Mouse (Mus musculus): ENCODE data around the gene Tollip.
A peak's percentile ranks its signal among the peaks of the same experiment; 100 is the strongest.

The Tollip gene

DNA sequence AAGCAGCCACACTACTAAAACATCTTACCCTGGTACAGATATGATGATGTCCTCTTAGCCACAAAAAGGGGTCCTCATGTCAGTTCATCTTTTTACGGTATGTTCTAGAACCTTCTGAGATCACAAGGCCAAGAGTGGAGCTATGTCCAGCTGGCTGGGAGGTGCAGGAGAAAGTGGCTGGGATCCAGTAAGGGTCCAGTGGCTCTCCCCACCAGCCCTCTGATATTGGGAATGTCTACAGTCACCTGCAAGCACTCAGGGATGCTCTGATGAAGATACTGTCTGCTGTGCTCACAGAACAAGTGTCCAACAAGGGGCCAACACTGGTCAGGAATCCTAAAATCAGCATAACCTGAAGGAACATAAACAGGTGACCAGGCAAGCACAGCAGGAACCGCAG is at the start of gene Tollip:
Gene Tollip (minus strand): TSS at position 101 of the 400 bp plus-strand sequence.
- DNase-seq (ENCODE audit: low spot score) = no peak

DNA sequence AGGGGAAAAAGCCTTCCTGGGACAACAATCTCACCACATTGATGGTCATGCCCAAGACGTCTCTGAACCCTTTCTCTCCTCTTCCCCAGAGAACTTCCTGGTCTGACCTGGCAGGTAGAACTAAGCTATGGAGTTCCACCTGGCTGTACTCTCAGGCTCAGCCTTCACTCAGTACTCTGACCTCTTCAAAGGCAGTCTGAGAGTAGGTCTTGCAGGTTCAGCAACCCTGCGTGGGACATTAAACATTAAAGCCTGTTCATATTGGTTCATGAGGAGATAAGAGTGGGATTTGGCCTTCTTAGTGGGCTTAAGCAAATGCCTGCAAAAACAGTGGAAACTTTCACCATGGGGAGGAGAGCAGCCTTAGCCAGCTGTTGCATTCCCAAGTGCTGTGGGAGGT is 48.0 kb upstream of the Tollip start:
- DNase-seq (ENCODE audit: low spot score) = no peak

DNA sequence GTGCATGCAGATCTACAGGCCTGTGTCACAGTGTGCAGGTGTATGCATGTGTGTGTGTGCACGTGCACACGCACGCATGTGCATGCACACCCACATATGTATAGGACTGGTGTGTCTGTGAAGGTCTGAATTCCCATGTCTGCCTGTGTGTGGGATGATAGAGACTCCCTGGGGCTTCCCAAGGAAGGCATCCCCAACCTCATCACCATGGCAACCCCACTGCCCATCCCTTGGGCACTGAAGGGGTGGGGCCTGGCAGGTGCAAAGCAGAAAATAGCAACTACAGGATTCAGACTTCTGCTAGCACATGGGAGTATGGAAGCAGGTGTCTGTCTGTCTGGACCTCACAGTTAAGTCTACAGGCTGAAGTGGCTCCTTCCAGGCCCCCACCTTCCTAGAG is 44.2 kb upstream of the Tollip start:
- DNase-seq (ENCODE audit: low spot score) = no peak

DNA sequence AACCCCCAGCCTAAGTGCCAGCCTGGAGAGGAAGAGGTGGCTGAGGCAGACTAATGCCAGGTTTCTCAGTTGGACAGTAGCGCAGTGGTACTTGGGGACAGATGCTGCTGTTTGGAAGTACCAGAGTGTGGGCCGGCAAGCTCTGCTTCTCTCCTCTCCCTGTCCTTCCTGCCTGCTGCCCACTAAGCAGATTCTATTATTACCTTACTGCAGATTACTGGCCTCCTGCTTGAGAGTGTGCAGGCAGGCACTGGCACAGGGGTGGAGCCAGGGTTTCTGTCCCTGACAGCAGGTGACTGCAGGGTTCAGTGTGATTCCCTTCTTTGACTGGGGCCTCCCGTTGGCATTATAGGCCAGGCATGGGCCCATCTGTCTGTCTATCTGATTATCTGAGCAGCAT is 43.2 kb upstream of the Tollip start:
- DNase-seq (ENCODE audit: low spot score) = no peak

DNA sequence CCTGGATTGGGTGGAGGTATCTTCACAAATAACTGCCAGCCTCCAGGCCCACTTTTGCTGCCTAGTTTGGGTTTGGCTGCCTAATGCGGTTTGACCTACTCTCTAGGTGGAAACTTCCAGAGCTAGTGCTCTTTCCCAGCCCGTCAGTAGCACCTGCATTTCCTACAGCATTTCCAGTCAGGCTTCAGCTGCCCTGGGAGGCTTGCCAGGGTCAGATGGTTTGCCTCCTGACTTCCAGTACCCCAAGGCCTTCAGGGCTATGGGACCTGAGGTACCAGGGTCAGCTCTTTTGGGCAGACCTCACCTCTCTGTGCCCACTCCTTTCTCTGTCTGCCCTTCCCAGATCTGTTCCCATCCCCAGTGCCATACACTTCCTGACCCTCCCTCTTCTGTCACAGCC is 42.6 kb upstream of the Tollip start:
- DNase-seq (ENCODE audit: low spot score) = no peak

DNA sequence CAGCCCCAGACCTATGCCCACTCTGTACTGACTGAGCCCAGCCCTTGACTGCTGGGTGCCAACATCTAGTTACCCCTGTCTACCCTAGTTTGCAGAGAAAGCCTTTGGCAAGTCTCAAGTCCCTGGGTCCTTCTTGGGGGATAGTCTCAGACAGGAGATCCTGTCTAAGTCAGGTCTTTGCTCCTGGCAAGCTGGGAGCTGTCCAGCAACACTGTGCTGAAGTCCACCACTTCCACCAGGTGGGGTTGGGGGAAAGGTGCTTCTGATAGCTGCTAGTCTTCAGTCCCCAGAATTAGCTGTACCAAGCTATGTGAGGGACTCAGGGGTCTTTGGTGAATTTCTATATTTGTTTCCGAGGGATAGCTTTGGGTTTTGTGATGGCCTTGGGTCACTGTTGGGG is 40.8 kb upstream of the Tollip start:
- DNase-seq (ENCODE audit: low spot score) = no peak

DNA sequence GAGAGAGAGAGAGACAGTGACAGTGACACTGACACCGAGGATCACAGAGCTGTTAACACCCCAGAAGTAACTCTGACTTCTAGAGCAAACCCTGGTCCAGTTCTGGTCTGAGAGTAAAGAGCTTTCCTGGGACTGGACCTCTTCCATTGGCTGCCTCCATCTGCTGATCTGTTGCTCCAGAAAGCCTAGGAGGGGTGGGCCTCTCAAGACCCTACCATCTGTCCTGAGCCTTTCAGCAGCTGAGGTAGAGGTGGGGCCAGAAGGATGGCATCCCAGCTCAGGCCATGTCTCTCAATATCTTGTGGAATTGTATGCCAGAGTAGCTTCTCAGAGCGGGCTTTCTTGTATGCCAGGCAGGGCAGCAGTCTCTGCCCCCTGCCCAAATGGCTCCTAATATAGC is 39.9 kb upstream of the Tollip start:
- DNase-seq (ENCODE audit: low spot score) = no peak

DNA sequence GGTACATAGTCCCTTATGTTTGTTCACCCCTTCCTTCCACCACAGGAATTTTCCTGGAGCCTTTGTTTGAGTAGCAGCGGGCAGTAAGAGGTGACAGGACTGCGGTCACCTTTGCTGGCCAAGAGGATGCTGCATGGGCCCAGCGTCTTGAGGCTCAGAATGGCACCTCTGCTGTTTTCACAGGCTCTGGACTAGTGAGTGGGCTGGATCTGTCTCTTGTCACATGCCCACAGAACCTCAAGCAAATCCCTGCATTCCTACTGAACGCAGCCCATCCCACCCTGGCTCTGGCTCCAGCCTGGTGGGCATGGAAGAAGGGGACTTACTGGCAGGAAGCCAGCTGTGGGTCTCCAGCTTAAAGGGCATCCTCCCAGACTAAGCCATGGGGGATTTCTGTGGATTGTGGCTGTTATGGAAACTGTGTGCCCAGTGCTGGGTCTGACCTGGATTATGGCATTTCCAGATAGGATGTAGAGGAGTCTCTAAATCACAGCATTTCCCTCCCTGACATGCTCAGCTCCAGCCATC is 39.3 kb upstream of the Tollip start:
- DNase-seq (ENCODE audit: low spot score) = no peak

DNA sequence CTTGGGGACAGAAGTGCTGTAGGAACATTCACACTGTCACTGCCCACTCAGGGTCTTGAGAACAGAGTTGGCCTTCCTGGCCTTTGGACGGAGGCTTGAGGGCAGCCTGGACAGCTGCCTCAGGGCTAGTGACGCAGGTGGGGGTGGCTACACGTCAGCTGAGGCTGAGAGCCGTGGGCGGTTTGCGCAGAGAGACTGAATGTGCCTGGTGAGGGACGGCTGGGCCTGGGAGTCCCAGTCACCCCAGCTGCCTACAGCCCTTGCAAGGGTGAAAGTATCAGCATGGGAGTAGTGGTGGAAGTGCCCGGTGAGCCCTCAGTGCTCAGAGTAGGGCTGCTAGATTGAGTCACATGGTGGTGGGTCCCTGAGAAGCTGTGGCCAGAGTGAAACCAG is 37.9 kb upstream of the Tollip start:
- DNase-seq (ENCODE audit: low spot score) = no peak

DNA sequence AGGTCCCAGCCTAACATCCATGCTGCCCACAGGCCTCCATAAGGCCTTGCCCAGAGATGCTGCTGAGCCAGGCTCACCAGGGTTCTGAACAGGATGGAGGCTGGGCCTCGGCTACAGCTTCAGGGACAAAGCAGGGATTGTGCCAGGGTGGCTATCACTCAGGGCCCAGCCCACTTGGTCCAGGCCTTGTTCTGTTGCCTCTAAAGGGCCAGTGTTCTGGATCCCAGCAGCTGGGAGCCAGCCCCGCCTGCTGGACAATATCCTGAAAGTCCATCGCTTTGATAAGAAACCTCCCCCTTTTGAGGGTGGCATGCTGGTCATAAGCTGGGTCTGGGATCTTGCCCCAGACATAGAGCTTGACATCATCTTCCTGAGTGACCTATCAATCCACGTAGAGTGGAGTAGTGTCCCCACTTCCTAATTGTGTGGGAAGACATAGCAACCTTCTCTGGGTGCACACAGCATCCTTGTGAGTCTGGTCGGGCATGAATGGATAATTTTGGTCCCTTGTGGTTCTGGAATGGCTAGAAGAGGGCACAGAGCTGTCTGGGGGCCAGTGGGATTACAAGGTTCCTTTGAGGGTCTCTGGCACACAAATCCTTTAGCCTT is 37.4 kb upstream of the Tollip start:
- no peak for DNase-seq (ENCODE audit: low spot score)

DNA sequence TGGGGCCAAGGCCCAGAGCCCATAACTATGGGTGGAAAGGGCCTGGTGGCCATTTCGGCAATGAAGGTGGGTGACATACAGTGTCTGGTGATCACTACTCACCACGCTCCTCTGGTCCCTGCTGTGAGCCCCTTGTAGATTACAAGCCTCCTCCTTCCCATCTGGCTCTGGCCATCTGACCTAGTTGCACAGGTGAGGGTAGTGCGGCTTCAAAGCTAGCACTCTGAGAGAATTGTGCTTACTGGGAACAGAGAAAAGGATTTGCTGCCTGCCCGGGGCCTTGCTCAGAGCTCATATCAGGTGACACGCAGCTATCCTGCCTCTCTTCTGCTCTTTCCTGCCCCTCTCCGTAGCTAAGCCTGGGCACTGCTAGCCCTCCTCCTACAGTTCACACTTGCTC is 35.3 kb upstream of the Tollip start:
- DNase-seq (ENCODE audit: low spot score) = no peak

DNA sequence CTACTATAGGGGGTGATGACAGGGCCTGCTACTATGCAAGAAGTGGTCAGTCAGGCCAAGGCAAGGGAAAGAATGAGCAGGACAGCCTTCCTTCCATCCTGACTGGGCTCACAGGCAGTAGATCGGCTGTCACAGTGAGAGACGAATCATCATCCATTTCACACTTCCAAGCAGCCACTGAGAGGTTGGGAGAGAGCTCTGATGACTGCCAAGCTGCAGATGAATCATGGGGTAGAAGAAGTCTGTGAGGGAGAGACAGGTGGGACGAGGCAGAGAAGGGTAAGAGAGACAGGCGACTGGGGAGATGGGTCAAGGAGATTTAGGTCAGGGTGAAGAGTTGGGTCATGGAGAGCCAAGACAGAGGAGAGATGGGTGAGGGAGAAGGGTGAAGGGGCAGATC is 34.6 kb upstream of the Tollip start:
- no peak for DNase-seq (ENCODE audit: low spot score)

DNA sequence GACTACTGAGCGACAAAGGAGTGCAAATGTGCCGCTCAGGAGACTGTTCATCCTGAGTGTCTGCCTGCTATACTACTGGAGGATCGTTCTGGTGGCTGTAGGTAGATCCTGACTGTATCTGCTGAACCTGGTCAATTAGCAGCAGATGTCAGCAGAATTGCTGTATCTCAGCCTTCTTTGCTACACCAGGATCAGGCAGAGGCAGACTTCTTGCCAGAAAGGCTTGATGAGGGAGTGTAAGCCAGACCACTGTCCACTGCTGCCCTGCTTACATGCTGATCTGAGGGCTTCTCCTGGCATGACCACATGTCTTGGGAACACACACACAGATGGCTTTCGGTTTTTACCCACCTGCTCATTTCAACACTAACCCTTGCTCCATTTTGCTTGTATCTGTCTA is 33.5 kb upstream of the Tollip start:
- no peak for DNase-seq (ENCODE audit: low spot score)

DNA sequence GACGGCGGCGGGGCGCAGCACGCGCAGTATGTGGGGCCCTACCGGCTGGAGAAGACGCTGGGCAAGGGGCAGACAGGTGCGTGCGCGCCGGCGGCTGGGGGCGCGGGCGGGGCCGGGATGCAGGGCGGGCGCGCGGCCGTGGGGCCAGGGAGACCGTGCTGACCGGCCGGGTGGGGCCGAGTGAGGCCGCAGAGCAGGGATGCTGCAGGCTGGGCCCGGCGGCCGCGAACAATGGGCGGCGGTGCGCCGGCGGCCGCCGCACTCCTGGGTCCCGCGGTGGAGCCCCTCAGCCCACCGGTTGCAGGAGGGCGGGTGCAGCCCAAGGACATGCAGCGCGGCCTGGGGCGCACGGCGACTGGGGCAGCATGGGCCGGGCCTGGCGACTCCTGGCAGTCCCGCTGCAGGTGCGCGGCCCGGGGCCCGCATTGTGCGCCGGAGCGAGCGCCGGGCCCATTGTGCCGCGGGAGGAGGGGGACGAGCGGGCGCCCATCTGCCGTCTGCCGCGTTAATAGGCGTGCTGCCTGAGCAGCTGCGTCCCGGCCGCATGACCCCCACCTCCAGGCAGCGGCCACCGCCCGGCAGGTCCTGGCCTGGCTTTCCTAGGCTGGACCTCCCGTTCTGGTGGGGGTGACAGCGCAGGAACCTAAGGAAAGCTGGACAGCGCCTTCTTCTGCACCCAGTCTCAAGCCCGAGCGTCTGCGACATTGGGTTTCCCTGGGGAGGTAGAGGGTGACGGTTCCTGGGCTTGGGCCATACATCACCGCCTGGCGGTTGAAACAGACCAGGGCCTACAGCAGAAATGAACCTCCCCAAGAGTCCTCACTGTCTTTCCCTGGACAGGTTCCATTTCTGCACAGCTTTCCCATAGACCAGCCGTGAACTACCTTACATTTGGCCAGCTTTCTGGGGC is 32.1 kb upstream of the Tollip start:
- DNase-seq (ENCODE audit: low spot score) = no peak

DNA sequence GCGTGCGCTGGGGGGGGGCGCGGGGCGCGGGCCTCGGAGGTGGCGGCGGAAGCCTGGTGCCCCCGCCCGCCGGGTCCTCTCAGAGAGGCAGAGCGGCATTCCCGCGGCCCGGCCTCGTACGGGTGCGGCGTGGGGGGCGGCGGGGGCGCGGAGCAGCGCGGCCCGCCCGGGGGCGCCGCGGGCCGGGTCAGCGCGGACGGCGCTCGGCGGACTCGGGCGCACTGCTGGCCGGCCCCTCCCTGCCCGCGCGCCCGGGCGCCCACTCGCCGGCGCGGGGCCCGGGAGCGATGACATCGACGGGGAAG is 31.4 kb upstream of the Tollip start:
- DNase-seq (ENCODE audit: low spot score) = no peak

DNA sequence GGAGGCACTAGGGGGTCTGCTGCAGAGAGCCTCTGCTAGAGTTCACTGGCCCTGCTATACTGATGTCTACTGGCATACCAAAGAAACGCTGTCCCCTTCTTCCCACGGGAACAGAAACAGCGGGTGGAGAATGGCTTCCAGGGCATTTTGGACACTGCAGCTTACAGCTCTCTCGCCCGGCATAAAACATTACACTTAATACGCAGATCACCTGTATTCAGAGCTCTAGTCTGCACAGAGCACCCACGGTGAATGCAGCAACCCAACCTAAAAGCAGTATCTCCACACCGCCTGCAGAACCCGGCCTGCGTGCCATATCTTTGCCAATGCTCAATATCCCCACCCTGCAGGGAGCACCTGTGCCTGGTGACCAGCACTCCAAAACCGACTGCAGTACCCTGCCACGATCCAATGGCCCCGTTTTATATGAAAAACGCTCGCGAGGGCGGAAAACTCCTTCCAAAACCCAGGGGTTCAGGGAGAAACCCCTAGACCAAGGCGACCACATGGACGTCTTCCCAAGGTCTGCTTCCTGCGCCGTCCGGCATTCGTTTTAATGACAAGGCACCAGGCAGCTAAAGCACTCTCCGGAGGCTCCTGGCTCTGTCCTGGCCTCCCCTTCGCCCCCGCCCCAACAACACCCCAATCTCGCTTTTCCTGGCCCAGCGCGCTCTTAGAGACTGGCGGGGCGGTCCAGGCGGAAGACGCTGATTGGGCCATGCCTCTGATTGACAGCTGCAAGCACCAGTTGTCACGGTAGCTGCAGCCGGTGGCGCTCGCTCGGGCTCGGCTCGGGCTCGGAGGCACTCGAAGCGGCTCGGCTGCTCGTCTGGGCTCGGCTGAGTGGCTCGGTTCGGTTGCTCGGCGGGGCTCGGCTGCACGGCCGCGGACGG is 30.8 kb upstream of the Tollip start, which contains the start of gene Brsk2:
Gene Brsk2 (plus strand): TSS at position 846 of the 893 bp plus-strand sequence.
- peak; percentile 57 for DNase-seq (ENCODE audit: low spot score)

DNA sequence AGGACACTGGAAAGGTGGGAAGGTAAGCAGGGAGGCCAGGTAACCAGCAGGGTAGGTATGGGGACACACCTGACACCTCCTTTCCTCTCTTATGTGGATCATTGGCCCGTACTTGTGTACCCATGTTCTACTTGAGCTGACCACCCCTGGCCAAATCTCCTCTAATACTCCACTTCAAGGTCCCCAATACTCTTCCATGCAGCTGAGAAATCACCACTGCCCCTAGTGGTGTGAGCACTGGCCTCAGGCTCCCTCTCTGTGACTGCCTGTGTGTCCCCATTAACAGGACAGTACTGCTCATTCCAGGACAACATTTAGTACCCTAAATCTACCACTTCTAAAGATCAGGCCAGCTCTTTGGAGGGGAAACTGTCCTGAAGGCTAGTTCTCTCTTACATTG is 29.7 kb upstream of the Tollip start:
- no peak for DNase-seq (ENCODE audit: low spot score)

DNA sequence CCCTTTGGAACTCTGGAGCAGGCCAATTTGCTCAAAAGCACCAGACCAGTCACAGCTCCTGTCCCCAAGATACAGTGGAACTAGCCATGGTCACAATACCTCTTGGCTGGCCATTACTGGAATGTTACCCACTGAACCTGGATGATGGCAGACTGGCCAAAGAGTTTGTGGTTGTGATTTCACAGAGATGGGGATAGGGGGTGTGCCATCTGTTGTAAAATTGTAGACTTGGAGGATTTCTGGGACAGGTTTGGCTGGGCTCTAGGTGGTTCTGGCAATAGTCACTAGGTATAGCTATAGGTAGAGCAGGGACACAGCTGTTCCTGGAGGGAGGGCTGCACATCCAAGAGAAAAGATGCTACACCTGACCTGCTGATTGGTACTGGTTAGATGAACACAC is 29.2 kb upstream of the Tollip start:
- DNase-seq (ENCODE audit: low spot score) = no peak

DNA sequence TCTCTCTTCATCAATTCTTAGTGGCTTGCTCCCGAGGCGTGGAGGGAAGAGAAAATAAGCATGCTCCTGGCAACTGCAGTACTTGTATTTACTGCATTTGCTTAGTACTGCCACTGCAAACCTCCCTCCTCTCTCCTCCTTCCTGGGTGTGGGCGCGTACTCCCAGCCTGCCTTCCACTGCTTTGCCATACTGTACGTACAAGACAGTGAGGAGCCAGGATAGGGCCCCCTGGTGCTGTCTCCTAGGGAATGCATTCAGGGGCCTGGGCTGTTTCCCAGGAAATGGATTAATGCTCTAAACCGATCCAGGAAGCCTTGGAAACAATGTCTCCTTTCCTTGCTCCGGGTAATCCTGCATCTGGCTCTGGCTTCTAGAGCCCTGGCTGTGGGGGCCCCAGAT is 27.6 kb upstream of the Tollip start:
- DNase-seq (ENCODE audit: low spot score) = no peak

DNA sequence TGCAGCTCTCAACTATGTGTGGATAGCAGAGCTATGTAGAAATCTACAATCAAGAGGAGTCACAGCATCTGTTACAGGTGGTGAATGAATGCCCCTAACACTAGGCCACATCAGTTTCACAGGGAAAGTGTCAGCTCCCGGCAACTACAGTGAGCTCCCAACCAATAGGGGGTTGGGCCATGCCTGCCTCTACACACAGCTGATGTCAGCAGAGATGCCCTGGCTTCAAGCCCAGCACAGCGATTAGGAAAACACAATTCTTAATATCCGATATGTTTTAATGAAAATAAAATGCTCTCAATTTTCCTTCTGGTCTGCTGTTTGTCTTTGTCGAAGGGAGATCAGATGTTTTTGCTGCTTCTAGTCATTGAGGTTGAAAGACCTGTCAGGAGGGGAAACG is 25.1 kb upstream of the Tollip start:
- no peak for DNase-seq (ENCODE audit: low spot score)

DNA sequence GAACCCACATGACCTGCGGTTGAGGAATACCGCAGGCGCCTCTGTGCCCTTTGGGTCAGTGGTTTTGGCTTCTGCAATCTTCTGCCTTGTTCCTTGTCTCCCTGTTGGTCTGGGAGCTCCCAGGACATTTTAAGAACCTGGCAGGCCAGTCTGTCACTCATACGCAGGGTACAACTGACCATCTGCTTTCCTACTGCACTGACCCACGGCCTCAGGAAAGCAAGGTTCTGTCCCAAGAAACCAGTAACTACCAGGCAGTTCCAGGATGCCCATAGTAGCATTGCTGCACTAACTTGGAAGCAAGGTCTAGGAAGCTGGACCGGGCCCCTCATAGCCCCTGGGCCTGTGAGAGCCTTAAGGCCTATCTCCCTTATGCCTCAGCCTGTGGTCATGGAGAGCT is 16.6 kb upstream of the Tollip start:
- no peak for DNase-seq (ENCODE audit: low spot score)

DNA sequence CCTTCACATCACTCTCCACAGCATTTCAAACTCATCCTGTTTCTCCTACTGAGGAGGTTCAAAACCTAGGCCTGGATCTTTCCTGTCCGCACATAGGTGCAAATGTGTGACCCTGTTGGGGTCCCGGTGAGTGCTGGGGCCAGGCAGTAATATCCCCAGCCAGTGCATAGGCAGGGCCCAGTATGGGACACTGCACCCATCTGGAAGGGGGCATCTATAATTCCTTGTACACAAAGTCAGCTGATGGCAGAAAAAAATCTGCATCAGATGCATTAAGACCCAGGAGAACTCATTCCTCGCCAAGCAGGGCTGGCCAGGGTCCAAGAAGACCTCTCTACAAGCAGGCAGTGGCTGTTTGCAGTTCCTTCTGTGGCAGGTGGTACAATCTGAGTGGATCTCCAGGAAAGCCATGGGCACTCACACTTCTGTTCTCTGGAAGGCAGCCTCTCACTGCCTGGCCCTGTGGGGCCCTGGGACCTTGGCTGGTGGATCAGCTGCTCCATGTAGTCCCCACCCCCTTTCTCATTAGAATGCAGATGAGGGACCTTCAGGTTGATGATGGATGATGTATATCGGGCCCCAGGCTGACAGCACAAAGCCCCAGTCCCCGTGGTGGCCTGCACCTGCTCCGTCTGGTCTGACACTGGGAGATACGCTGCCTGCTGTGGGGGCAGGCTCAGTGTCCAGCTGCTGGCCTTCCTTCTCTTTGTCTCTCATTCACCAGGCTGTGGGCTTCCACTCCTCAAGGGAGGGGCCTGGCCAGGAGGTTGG is 16.0 kb upstream of the Tollip start:
- DNase-seq (ENCODE audit: low spot score) = no peak

Measured in c-Kit-positive CD71-positive TER-119-positive erythroid progenitor cells, embryonic 14.5 days (primary cell).